Mouse (Mus musculus) embryonic facial prominence, embryonic 15.5 days (tissue): Measurements from ENCODE around the gene Mtrex. TPM values are rescaled to one million over a fixed set of nuclear protein-coding genes. Genes with fewer than 3 reads are reported as not detected.

Experiments used
- ATAC-seq: fragments of 200-750 bp; cut with Nextera tagmentation; 2 replicates; pipeline ENCODE4 v1.8.0; 2017; ENCODE audit warnings: low read depth, moderate TSS enrichment; ENCODE audit not compliant: insufficient number of reproducible peaks, low FRiP score, low TSS enrichment
- H3K27ac ChIP-seq: fragments of 300-500 bp; sonication (generic); replicated peaks from 2 replicates; pipeline ENCODE4 v1.5.1; 2015; ENCODE audit warnings: mild to moderate bottlenecking, inconsistent platforms
- H3K27me3 ChIP-seq: fragments of 300-500 bp; sonication (generic); 2 replicates; pipeline ENCODE4 v1.6.1; 2015; ENCODE audit warnings: inconsistent platforms
- H3K36me3 ChIP-seq: fragments of 300-500 bp; sonication (generic); 2 replicates; pipeline ENCODE4 v1.6.1; 2015; ENCODE audit warnings: mild to moderate bottlenecking, inconsistent platforms
- H3K4me1 ChIP-seq: fragments of 300-500 bp; sonication (generic); 2 replicates; pipeline ENCODE4 v1.6.1; 2015; ENCODE audit warnings: inconsistent platforms
- H3K4me2 ChIP-seq: fragments of 300-500 bp; sonication (generic); replicated peaks from 2 replicates; pipeline ENCODE4 v1.6.1; 2015; ENCODE audit warnings: mild to moderate bottlenecking, inconsistent platforms
- H3K4me3 ChIP-seq: fragments of 300-500 bp; sonication (generic); replicated peaks from 2 replicates; pipeline ENCODE4 v1.5.1; 2015; ENCODE audit warnings: mild to moderate bottlenecking, inconsistent platforms
- H3K9ac ChIP-seq: fragments of 300-500 bp; sonication (generic); 2 replicates; pipeline ENCODE4 v1.6.1; 2015; ENCODE audit warnings: inconsistent platforms
- H3K9me3 ChIP-seq: fragments of 300-500 bp; sonication (generic); replicated peaks from 2 replicates; pipeline ENCODE4 v1.6.1; 2016; ENCODE audit warnings: inconsistent platforms
- WGBS: fragments of 180-500 bp; shearing (Covaris S2); methylation state at CpG from one replicate; pipeline ENCODE4 v1.1.7; 2015; 5-methylcytosine and 5-hydroxymethylcytosine counted together
- polyA plus RNA-seq: library from polyadenylated mRNA; unstranded; fragments of >200 nt; fragmentation: Nextera tagmentation; extraction: Ambion mirVana; gene quantifications from 2 replicates; pipeline ENCODE4 v1.2.1, GENCODE M21; 2015

Mtrex gene
- polyA plus RNA-seq, 1 experiment from 2014 or later, result 61.7 TPM

DNA sequence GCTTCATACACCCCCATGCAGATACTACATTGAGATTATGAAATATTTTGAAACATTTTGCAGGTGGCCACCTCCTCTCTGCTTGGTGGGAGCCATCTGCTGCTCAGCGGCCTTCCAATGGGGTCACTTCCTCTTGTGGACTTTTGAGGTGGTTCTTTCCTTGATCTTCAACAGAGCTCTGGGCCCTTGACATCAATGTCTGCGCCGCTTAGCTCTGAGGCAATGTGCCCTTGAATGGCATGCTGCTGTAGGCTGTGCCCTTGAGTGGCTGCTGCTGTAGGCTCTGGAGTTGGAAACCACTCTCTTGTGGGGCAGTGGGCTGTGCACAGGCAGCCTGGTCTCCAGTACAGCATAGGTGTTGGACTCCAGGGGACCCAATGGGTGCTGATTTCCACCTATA, 81.3 kb downstream of the Mtrex start:
- ATAC-seq, result no peak
- 96% methylated on average over 3 of the region's 3 CpGs for WGBS
- Histone ChIP-seq H3K4me3 (no peak overlapping the region), H3K36me3 (peaks cover 16% of the 10 kb centered on the region), H3K9me3 (no peaks in the 10 kb centered on the region), H3K9ac (no peak overlapping the region), H3K4me2 (no peak overlapping the region), H3K27me3 (no peaks in the 10 kb centered on the region), H3K27ac (no peak overlapping the region), H3K4me1 (no peaks in the 10 kb centered on the region)

DNA sequence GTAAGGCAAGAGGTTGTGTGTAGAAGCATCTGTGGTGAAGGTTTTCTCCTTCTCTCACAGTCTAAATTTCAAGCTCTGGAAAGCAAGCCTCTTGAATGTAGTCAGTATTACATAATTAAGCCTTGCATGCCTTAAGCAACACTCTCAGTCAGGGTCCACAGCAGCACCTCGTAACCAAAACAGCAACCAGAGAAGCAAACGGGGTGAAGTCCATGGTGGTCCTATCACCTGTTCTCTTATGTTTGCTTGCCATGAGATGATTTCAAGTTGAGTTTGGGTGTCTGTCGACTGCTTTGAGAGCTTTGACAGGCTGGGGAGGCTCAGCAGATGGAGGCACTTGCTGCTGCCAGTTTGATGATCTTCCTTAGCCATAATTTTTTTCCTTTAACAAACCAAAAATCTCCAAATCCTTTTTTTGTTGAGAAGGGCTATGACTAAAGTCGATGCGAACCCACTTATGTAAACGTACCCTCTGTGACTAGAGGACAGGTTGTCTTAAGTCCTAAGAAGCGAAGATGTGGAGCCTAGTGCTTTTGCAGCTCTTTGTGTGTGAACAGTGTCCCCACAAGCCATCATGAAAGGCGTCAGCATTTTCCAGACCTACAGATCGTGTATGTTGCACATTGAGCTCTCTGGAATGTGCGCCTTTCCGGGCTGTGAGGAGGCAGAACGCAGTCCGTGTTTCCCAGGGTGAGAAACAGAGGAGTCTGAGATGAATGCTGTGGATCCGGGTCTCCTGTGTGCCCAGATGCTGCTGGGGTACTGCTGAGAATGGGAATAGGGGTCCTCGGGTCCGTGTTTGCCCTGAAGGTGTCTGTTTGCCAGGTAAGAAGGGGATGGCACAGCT, 86.7 kb downstream of the Mtrex start:
- Histone ChIP-seq H3K27me3 (no peaks in the 10 kb centered on the region), H3K36me3 (peaks cover 12% of the 10 kb centered on the region), H3K27ac (no peak overlapping the region), H3K4me3 (no peak overlapping the region), H3K9me3 (no peaks in the 10 kb centered on the region), H3K4me2 (no peak overlapping the region), H3K9ac (no peak overlapping the region), H3K4me1 (no peaks in the 10 kb centered on the region)
- no peak for ATAC-seq
- WGBS, result 87% methylated on average over 16 of the region's 16 CpGs

GRCm38 (mm10) chr13:112838562-112839232, 88.5 kb downstream of the Mtrex start:
- Histone ChIP-seq H3K4me2 (no peak overlapping the region), H3K9me3 (no peaks in the 10 kb centered on the region), H3K4me1 (peaks cover 3% of the 10 kb centered on the region; the same call in 1 of the 2 replicates), H3K27me3 (no peaks in the 10 kb centered on the region), H3K27ac (no peak overlapping the region), H3K9ac (no peak overlapping the region), H3K36me3 (0 out of 2 replicates have a peak, but pooled peaks cover 3% of the 10 kb centered on the region), H3K4me3 (no peak overlapping the region)
- WGBS, result 92% methylated on average over 6 of the region's 6 CpGs
- ATAC-seq, result no peak

DNA sequence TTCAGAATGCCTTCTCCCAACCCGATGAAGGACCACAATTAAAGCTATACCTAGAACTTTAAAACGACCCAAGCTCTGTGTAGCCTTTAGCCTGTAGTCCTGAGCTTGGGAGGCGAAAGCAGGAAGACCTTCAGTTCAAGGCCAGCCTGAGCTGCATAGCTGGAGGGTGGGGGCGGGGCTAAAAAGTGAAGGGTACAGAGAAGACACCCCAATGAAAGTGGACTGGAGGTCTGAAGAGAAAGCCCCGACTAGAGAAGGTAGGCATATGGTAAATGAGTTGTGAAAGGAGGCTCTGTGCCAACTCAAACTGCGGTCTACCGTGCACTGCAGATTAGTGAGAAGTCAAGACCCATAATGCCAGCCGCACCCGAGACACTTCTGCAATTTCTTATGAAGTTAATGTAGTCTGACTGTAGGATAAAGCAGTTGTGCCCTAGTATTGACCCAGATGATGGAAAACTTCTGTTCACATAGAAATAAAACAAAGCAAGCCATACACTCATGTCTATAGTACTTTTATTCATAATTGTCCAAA, 89.5 kb downstream of the Mtrex start:
- Histone ChIP-seq H3K9ac (no peak overlapping the region), H3K4me3 (no peak overlapping the region), H3K9me3 (no peaks in the 10 kb centered on the region), H3K4me2 (no peak overlapping the region), H3K4me1 (peaks cover 9% of the 10 kb centered on the region), H3K27ac (no peak overlapping the region), H3K27me3 (no peaks in the 10 kb centered on the region), H3K36me3 (0 out of 2 replicates have a peak, but pooled peaks cover 3% of the 10 kb centered on the region)
- 75% methylated on average over 9 of the region's 9 CpGs for WGBS
- no peak for ATAC-seq

GRCm38 (mm10) chr13:112836951-112837350, 90.2 kb downstream of the Mtrex start:
- Histone ChIP-seq H3K4me3 (no peak overlapping the region), H3K27ac (no peak overlapping the region), H3K36me3 (no peaks in the 10 kb centered on the region), H3K4me2 (no peak overlapping the region), H3K4me1 (peaks cover 13% of the 10 kb centered on the region), H3K27me3 (no peaks in the 10 kb centered on the region), H3K9me3 (no peaks in the 10 kb centered on the region), H3K9ac (no peak overlapping the region)
- 79% methylated on average over 2 of the region's 2 CpGs for WGBS
- no peak for ATAC-seq

GRCm38 (mm10) chr13:112835113-112835512, 92.1 kb downstream of the Mtrex start:
- H3K4me2 ChIP-seq, result no peak overlapping the region
- H3K27me3 ChIP-seq, result no peaks in the 10 kb centered on the region
- peak; percentile 47; the same call in 1 of the 2 replicates for ATAC-seq
- H3K9ac ChIP-seq, result no peak overlapping the region
- H3K4me1 ChIP-seq, result peaks cover 13% of the 10 kb centered on the region
- no peaks in the 10 kb centered on the region for H3K9me3 ChIP-seq
- H3K27ac ChIP-seq, result no peak overlapping the region
- H3K4me3 ChIP-seq, result no peak overlapping the region
- 35% methylated on average over 12 of the region's 12 CpGs for WGBS
- no peaks in the 10 kb centered on the region for H3K36me3 ChIP-seq

DNA sequence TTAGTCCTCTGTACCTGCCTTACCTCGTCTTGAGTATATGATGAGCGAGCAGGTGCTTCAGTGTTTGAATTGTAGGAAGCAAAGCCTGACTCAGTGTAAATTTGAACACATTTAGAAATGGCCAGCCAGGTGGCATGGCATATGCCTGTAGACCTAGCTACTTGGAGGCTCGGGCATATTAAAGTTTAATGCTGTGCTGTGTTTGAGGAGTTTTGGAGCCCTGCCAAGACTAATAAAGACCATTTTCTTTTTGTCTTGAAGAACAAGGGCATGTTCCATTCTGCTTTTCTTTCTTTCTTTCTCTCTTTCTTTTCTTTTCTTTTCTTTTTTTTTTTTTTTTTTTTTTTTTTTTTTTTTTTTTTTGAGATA, 93.3 kb downstream of the Mtrex start:
- Histone ChIP-seq H3K36me3 (no peaks in the 10 kb centered on the region), H3K4me1 (peaks cover 13% of the 10 kb centered on the region), H3K27ac (no peak overlapping the region), H3K9me3 (no peaks in the 10 kb centered on the region), H3K4me3 (no peak overlapping the region), H3K9ac (no peak overlapping the region), H3K27me3 (no peaks in the 10 kb centered on the region), H3K4me2 (no peak overlapping the region)
- WGBS, result 68% methylated on average over 3 of the region's 3 CpGs
- no peak for ATAC-seq

- Histone ChIP-seq H3K4me2 (no peak overlapping the region; the same call in 1 of the 2 replicates), H3K4me1 (peaks cover 13% of the 10 kb centered on the region), H3K9ac (no peak overlapping the region), H3K36me3 (no peaks in the 10 kb centered on the region), H3K9me3 (no peaks in the 10 kb centered on the region), H3K4me3 (no peak overlapping the region), H3K27me3 (no peaks in the 10 kb centered on the region), H3K27ac (no peak overlapping the region)
- WGBS, result 66% methylated on average over 20 of the region's 20 CpGs
- ATAC-seq, result no peak
These were observed 93.8 kb downstream of the Mtrex start for GRCm38 (mm10) chr13:112833253-112833894.

- ATAC-seq, result no peak
- H3K9ac ChIP-seq, result no peak overlapping the region
- no peak overlapping the region for H3K4me2 ChIP-seq
- no peaks in the 10 kb centered on the region for H3K27me3 ChIP-seq
- H3K36me3 ChIP-seq, result no peaks in the 10 kb centered on the region
- no peak overlapping the region for H3K27ac ChIP-seq
- no peaks in the 10 kb centered on the region for H3K9me3 ChIP-seq
- WGBS, result 35% methylated on average over 2 of the region's 2 CpGs
- peaks cover 13% of the 10 kb centered on the region for H3K4me1 ChIP-seq
- no peak overlapping the region for H3K4me3 ChIP-seq
These were observed 94.6 kb downstream of the Mtrex start for GRCm38 (mm10) chr13:112832589-112832988.

DNA sequence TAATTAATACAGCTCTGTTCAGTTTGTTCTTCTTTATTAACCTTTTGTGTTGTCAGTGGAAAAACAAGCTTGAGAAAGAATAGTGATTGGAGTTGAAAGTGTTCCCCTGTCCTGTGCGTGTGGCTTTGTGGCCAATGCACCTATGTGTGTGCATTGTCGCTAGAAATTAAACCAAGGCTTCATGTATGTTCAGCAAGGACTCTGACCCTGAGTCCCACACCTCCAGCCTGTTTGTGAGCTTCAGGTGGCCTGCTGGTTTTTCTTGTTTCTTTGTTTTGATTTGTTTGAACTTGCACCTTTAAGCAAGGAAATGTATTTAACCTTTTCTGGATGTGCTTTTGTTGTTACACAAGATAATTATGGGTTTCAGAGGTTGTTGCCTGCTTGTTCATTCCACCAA, 97.6 kb downstream of the Mtrex start:
- no peak overlapping the region for H3K4me2 ChIP-seq
- H3K4me3 ChIP-seq, result no peak overlapping the region
- H3K36me3 ChIP-seq, result no peaks in the 10 kb centered on the region
- peaks cover 10% of the 10 kb centered on the region for H3K4me1 ChIP-seq
- H3K27me3 ChIP-seq, result no peaks in the 10 kb centered on the region
- no peak overlapping the region for H3K27ac ChIP-seq
- 83% methylated on average over 2 of the region's 2 CpGs for WGBS
- H3K9me3 ChIP-seq, result no peaks in the 10 kb centered on the region
- no peak overlapping the region for H3K9ac ChIP-seq
- ATAC-seq, result no peak

DNA sequence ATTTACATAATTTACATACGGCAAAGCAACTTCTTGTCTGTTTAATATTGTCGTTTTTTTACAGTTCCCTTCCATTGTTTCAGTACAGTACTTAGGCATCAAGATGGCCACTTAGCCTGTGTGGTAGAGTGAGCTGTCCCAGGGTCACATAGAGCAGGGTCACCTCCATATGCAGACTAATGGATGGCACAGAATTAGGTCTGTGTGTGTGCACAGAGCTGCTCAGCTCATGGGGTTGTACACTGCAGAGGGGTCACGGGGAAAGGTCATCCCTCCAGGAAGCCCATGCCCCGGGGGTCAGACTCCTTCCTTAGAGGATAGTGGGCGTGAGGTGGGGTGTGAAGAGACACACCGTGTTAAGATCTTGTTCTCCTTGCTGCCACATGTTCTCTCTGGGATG, 101.7 kb downstream of the Mtrex start:
- no peak for ATAC-seq
- Histone ChIP-seq H3K4me2 (no peak overlapping the region), H3K36me3 (no peaks in the 10 kb centered on the region), H3K9me3 (no peaks in the 10 kb centered on the region), H3K9ac (no peak overlapping the region), H3K4me1 (no peaks in the 10 kb centered on the region), H3K27me3 (no peaks in the 10 kb centered on the region), H3K4me3 (no peak overlapping the region), H3K27ac (no peak overlapping the region)
- 49% methylated on average over 6 of the region's 6 CpGs for WGBS
